Mouse (Mus musculus) forebrain, embryonic 12.5 days (tissue): ENCODE measurements around the gene Lst1. TPM values are rescaled to one million over a fixed set of nuclear protein-coding genes. Genes with fewer than 3 reads are reported as not detected.

ENCODE experiments used
- ATAC-seq: fragments of 200-750 bp; cut with Nextera tagmentation; 2 replicates; pipeline ENCODE4 v1.8.0; 2017; ENCODE audit warnings: moderate TSS enrichment; ENCODE audit not compliant: low FRiP score
- H3K27ac ChIP-seq: fragments of 300-500 bp; sonication (generic); 2 replicates; pipeline ENCODE4 v1.5.1; 2016; ENCODE audit warnings: mild to moderate bottlenecking
- H3K27me3 ChIP-seq: fragments of 300-500 bp; sonication (generic); 2 replicates; pipeline ENCODE4 v1.6.1; 2016; ENCODE audit warnings: mild to moderate bottlenecking
- H3K36me3 ChIP-seq: fragments of 300-500 bp; sonication (generic); replicated peaks from 2 replicates; pipeline ENCODE4 v1.6.1; 2016; ENCODE audit warnings: mild to moderate bottlenecking
- H3K4me1 ChIP-seq: fragments of 300-500 bp; sonication (generic); 2 replicates; pipeline ENCODE4 v1.6.1; 2016
- H3K4me2 ChIP-seq: fragments of 300-500 bp; sonication (generic); 2 replicates; pipeline ENCODE4 v1.6.1; 2016; ENCODE audit warnings: mild to moderate bottlenecking, moderate library complexity
- H3K4me3 ChIP-seq: fragments of 300-500 bp; sonication (generic); replicated peaks from 2 replicates; pipeline ENCODE4 v1.5.1; 2016; ENCODE audit warnings: mild to moderate bottlenecking
- H3K9ac ChIP-seq: fragments of 300-500 bp; sonication (generic); 2 replicates; pipeline ENCODE4 v1.6.1; 2016; ENCODE audit warnings: mild to moderate bottlenecking
- H3K9me3 ChIP-seq: fragments of 300-500 bp; sonication (generic); 2 replicates; pipeline ENCODE4 v1.6.1; 2016
- WGBS: fragments of 180-500 bp; shearing (Covaris S2); methylation state at CpG from one replicate; pipeline ENCODE4 v1.1.7; 2016; 5-methylcytosine and 5-hydroxymethylcytosine counted together
- microRNA-seq: library from miRNA; unstranded; fragments of <30 nt; microRNA quantifications from one replicate; pipeline ENCODE4, GENCODE M21; 2017
- polyA plus RNA-seq: library from polyadenylated mRNA; unstranded; fragments of >200 nt; fragmentation: Nextera tagmentation; extraction: Ambion mirVana; gene quantifications from 2 replicates; pipeline ENCODE4 v1.2.1, GENCODE M21; 2016

Gene Lst1
- polyA plus RNA-seq, 1 experiment from 2014 or later: 4.8 TPM

DNA sequence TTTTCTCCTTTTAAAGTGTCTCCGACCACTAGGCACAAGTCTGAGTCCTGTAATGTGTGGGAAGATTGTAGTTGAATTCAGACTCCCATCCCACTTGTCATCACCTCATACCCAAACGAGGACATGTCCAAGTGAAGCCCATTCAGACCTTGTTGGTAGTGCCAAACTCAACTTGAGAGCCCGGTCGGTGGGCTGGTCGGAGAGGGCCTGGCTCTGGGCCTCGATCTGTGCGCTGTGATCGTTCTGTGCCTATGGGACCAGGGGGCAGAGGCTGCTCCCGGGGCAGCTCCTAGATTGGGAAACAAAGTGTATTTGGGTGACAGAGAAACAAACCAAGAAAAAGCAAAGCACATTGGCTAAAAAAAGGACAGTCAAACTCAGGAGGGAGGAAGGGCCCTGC is 35.2 kb downstream of the Lst1 start:
- WGBS: 90% methylated on average over 9 of the region's 9 CpGs
- H3K4me3 ChIP-seq: no peak overlapping the region
- ATAC-seq: no peak
- peaks cover 99% of the 10 kb centered on the region for H3K36me3 ChIP-seq
- H3K9ac ChIP-seq: no peak overlapping the region
- no peak overlapping the region for H3K27ac ChIP-seq
- no peak overlapping the region for H3K4me2 ChIP-seq
- H3K4me1 ChIP-seq: no peaks in the 10 kb centered on the region
- no peaks in the 10 kb centered on the region for H3K27me3 ChIP-seq
- no peaks in the 10 kb centered on the region for H3K9me3 ChIP-seq

- Histone ChIP-seq H3K9me3 (no peaks in the 10 kb centered on the region), H3K4me2 (no peak overlapping the region), H3K36me3 (peaks cover 97% of the 10 kb centered on the region), H3K27me3 (no peaks in the 10 kb centered on the region), H3K9ac (no peak overlapping the region), H3K4me3 (no peak overlapping the region), H3K27ac (no peak overlapping the region), H3K4me1 (no peaks in the 10 kb centered on the region)
- ATAC-seq: no peak
- WGBS: 97% methylated on average over 4 of the region's 4 CpGs
Measured at GRCm38 (mm10) chr17:35152121-35152520, 36.1 kb downstream of the Lst1 start.

GRCm38 (mm10) chr17:35147922-35148639 is 40.2 kb downstream of the Lst1 start:
- Histone ChIP-seq H3K4me3 (no peak overlapping the region), H3K4me2 (no peak overlapping the region), H3K9ac (no peak overlapping the region), H3K27ac (no peak overlapping the region), H3K9me3 (peaks cover 4% of the 10 kb centered on the region; the same call in 1 of the 2 replicates), H3K4me1 (no peaks in the 10 kb centered on the region), H3K36me3 (peaks cover 97% of the 10 kb centered on the region), H3K27me3 (no peaks in the 10 kb centered on the region)
- no peak for ATAC-seq
- 71% methylated on average over 5 of the region's 5 CpGs for WGBS

DNA sequence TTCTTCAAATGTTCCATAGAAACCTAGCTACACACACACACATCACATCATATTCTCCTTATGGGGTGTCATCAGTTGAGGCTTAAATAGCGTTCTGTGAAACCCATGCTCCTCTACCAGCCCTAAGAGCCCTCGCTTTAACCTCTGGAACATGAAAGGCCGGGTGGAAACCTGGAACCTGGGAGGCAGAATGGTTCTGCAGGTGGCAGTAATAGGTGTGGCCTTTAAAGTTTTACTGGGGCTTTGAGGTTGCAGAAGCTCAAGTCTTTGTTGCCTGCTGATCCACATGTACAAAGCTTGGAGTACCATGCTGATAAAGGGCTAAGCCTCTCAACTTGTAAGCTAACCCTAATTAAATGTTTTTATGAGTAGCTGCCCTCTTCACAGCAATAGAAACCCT is 40.9 kb downstream of the Lst1 start:
- Histone ChIP-seq H3K9ac (no peak overlapping the region), H3K4me2 (no peak overlapping the region)
- 58% methylated on average over 3 of the region's 3 CpGs for WGBS

DNA sequence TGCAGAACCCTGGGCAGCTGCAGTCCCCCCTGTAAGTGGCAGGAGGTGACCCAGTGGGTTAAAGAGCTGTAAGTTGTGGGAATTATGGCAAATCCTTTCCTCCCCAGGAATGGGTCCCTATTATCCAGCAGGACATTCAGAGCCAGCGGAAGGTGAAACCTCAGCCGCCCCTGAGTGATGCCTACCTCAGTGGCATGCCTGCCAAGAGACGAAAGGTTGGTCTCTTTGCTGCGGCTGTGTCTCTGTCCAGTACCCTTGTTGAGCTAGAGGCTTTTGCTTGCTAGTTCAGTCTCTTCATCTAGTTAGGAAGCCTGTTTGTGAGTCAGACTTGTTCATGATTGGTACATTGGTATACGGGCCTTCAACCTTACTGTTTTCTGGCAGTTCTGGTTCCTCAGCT is 42.1 kb downstream of the Lst1 start:
- 91% methylated on average over 5 of the region's 5 CpGs for WGBS
- no peaks in the 10 kb centered on the region for H3K4me1 ChIP-seq
- no peak overlapping the region for H3K9ac ChIP-seq
- H3K36me3 ChIP-seq: peaks cover 97% of the 10 kb centered on the region
- ATAC-seq: no peak
- H3K9me3 ChIP-seq: peaks cover 4% of the 10 kb centered on the region; the same call in 1 of the 2 replicates
- H3K4me3 ChIP-seq: no peak overlapping the region
- no peak overlapping the region for H3K4me2 ChIP-seq
- H3K27ac ChIP-seq: 0 out of 2 replicates have a peak overlapping the region, but pooled peaks have one; percentile 56
- no peaks in the 10 kb centered on the region for H3K27me3 ChIP-seq

More for the DNA sequence above, 40.9 kb downstream of the Lst1 start:
- Histone ChIP-seq H3K27ac (no peak overlapping the region), H3K36me3 (peaks cover 97% of the 10 kb centered on the region), H3K4me3 (no peak overlapping the region), H3K4me1 (no peaks in the 10 kb centered on the region), H3K9me3 (peaks cover 4% of the 10 kb centered on the region; the same call in 1 of the 2 replicates), H3K27me3 (no peaks in the 10 kb centered on the region)
- ATAC-seq: no peak

DNA sequence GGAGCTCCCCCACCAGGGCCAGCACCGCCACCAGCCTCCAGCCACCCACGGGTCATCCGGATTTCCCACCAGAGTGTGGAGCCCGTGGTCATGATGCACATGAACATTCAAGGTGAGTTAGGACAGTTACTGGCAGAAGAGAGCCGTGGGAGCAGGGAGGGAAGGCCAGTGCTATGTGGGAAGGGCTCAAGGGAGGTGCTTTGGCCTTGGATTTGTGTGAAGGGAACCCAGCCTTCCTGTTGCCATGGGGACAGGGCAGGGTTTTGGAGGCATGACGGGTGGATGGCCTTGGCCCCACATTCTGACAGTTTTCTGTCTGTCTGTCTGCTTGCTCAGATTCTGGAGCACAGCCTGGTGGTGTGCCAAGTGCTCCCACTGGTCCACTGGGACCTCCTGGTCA is 46.3 kb downstream of the Lst1 start:
- 92% methylated on average over 6 of the region's 6 CpGs for WGBS
- Histone ChIP-seq H3K27me3 (no peaks in the 10 kb centered on the region), H3K9ac (no peak overlapping the region), H3K4me1 (peaks cover 15% of the 10 kb centered on the region), H3K36me3 (peaks cover 89% of the 10 kb centered on the region), H3K4me3 (no peak overlapping the region), H3K9me3 (peaks cover 4% of the 10 kb centered on the region; the same call in 1 of the 2 replicates), H3K27ac (no peak overlapping the region), H3K4me2 (no peak overlapping the region)
- no peak for ATAC-seq

DNA sequence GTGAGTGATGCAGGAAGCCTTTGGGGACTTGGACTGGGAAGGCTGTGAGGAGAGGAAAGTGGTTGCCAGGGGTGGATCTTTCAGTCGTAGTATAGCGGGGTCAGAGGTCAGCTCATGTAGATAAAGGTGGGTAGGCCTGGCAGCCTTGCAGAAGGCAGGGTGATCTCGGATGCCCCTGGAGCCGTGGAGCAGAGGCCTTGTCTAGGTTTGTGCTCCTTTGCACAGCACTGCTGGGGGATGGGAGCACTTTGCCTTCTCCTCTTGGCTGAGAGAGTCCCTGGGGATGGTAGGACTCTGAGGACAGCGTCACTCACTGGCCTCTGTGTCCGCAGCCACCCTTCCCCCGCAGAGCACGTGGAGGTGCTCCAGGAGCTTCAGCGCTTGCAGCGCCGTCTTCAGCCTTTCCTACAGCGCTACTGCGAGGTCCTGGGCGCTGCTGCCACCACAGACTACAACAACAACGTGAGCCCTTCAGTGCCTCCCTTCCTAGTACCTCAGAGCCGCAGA is 47.7 kb downstream of the Lst1 start:
- no peak for ATAC-seq
- peaks cover 24% of the 10 kb centered on the region for H3K4me1 ChIP-seq
- no peak overlapping the region for H3K4me2 ChIP-seq

DNA sequence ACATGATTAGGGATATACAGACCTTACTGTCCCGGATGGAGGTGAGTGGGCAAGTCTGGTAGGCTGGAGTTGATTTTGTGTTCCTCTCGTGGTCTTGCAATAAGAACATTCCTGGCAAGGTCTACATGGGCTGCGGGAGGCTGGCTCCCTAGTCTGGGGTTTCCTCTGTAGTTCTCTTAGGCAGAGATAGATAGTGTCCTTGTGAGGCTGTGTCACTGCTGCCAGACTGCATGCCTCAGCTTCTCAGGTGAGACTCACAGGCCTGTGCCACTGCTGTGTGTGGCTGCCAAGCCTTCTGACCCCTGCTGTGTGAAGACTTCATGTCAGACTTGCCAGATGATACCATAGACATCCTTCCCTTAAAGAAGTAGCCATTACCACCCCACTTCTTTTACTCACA is 49.0 kb downstream of the Lst1 start:
- Histone ChIP-seq H3K4me3 (no peak overlapping the region), H3K27ac (no peak overlapping the region), H3K9ac (no peak overlapping the region), H3K4me2 (no peak overlapping the region), H3K9me3 (peaks cover 4% of the 10 kb centered on the region; the same call in 1 of the 2 replicates), H3K36me3 (peaks cover 62% of the 10 kb centered on the region), H3K4me1 (peaks cover 26% of the 10 kb centered on the region), H3K27me3 (no peaks in the 10 kb centered on the region)
- WGBS: 95% methylated on average over 3 of the region's 3 CpGs
- no peak for ATAC-seq

More for the DNA sequence above, 47.7 kb downstream of the Lst1 start:
- no peaks in the 10 kb centered on the region for H3K27me3 ChIP-seq
- peaks cover 75% of the 10 kb centered on the region for H3K36me3 ChIP-seq
- H3K4me3 ChIP-seq: no peak overlapping the region
- H3K9me3 ChIP-seq: peaks cover 4% of the 10 kb centered on the region; the same call in 1 of the 2 replicates
- H3K9ac ChIP-seq: 0 out of 2 replicates have a peak overlapping the region, but pooled peaks have one; percentile 36
- H3K27ac ChIP-seq: no peak overlapping the region
- WGBS: 81% methylated on average over 16 of the region's 16 CpGs

- under 1% methylated on average over 42 of the region's 43 CpGs for WGBS
- peaks cover 26% of the 10 kb centered on the region for H3K4me1 ChIP-seq
- peak overlapping the region; percentile 78 for H3K9ac ChIP-seq
- peaks cover 31% of the 10 kb centered on the region for H3K36me3 ChIP-seq
- no peaks in the 10 kb centered on the region for H3K9me3 ChIP-seq
- peak overlapping the region; percentile 95 for H3K27ac ChIP-seq
- H3K27me3 ChIP-seq: no peaks in the 10 kb centered on the region
- peak; percentile 66 for ATAC-seq
- H3K4me3 ChIP-seq: peak overlapping the region; percentile 81
- peak overlapping the region; percentile 71 for H3K4me2 ChIP-seq
Measured at GRCm38 (mm10) chr17:35135591-35136320, 52.5 kb downstream of the Lst1 start.

Small RNA genes within 50 kb of the gene (microRNA-seq; reads per million reads assigned to microRNA genes)
- not detected for gene Mir6973a
- gene Mir6974: not detected

Other genes starting within 250 kb of the Lst1 start
- 0.11 and 0.21 TPM in 2 replicates for gene Hspa1b, start 229.2 kb downstream of the Lst1 start, polyA plus RNA-seq
- gene Gm20481, start 218.5 kb downstream of the Lst1 start, polyA plus RNA-seq: not detected in 2 replicates
- 2.0 and 2.3 TPM in 2 replicates for gene Hspa1a, start 216.3 kb downstream of the Lst1 start, polyA plus RNA-seq
- 1.2 and 1.3 TPM in 2 replicates for gene Hspa1l, start 215.7 kb downstream of the Lst1 start, polyA plus RNA-seq
- 226 and 238 TPM in 2 replicates for gene Lsm2, start 206.6 kb downstream of the Lst1 start, polyA plus RNA-seq
- 158 and 159 TPM in 2 replicates for gene Vars, start 187.5 kb downstream of the Lst1 start, polyA plus RNA-seq
- gene Vwa7, start 171.9 kb downstream of the Lst1 start, polyA plus RNA-seq: 0.17 and 0.27 TPM in 2 replicates
- gene Sapcd1, start 160.4 kb downstream of the Lst1 start, polyA plus RNA-seq: 7.4 and 7.7 TPM in 2 replicates
- gene Msh5, start 141.7 kb downstream of the Lst1 start, polyA plus RNA-seq: 5.3 and 5.6 TPM in 2 replicates
- 152 and 155 TPM in 2 replicates for gene Clic1, start 138.5 kb downstream of the Lst1 start, polyA plus RNA-seq
- gene Ddah2, start 129.4 kb downstream of the Lst1 start, polyA plus RNA-seq: 513 and 534 TPM in 2 replicates
- gene Ly6g6c, start 123.1 kb downstream of the Lst1 start, polyA plus RNA-seq: not detected in 2 replicates
- 0.40 and 0.54 TPM in 2 replicates for gene Mpig6b, start 122.3 kb downstream of the Lst1 start, polyA plus RNA-seq
- gene Ly6g6e, start 111.5 kb downstream of the Lst1 start, polyA plus RNA-seq: 0.28 and 0.50 TPM in 2 replicates
- gene Ly6g6d, start 110.4 kb downstream of the Lst1 start, polyA plus RNA-seq: 0.29 and 1.6 TPM in 2 replicates
- gene Ly6g6f, start 102.8 kb downstream of the Lst1 start, polyA plus RNA-seq: 0.17 and 0.18 TPM in 2 replicates
- gene Abhd16a, start 99.2 kb downstream of the Lst1 start, polyA plus RNA-seq: 59.2 and 70.7 TPM in 2 replicates
- not detected in 2 replicates for gene Ly6g5c, start 80.2 kb downstream of the Lst1 start, polyA plus RNA-seq
- 0.96 and 1.5 TPM in 2 replicates for gene Ly6g5b, start 73.0 kb downstream of the Lst1 start, polyA plus RNA-seq
- 27.4 and 28.1 TPM in 2 replicates for gene Gpank1, start 67.0 kb downstream of the Lst1 start, polyA plus RNA-seq
- 283 and 284 TPM in 2 replicates for gene Csnk2b, start 66.4 kb downstream of the Lst1 start, polyA plus RNA-seq
- gene D17H6S53E, start 62.1 kb downstream of the Lst1 start, polyA plus RNA-seq: 5.3 and 7.2 TPM in 2 replicates
- 0.46 and 0.63 TPM in 2 replicates for gene Apom, start 56.4 kb downstream of the Lst1 start, polyA plus RNA-seq
- 88.9 and 97.8 TPM in 2 replicates for gene Bag6, start 53.3 kb downstream of the Lst1 start, polyA plus RNA-seq
- gene Prrc2a, start 23.5 kb downstream of the Lst1 start, polyA plus RNA-seq: 221 and 231 TPM in 2 replicates
- gene Aif1, start 12.4 kb downstream of the Lst1 start, polyA plus RNA-seq: 4.3 and 4.9 TPM in 2 replicates
- not detected in 2 replicates for gene Ltb, start 6.0 kb upstream of the Lst1 start, polyA plus RNA-seq
- not detected in 2 replicates for gene Tnf, start 13.6 kb upstream of the Lst1 start, polyA plus RNA-seq
- gene Lta, start 16.9 kb upstream of the Lst1 start, polyA plus RNA-seq: not detected in 2 replicates
- gene Gm16181, start 32.4 kb upstream of the Lst1 start, polyA plus RNA-seq: 0.41 TPM in 2 replicates
- 16.2 and 17.3 TPM in 2 replicates for gene Atp6v1g2, start 45.2 kb upstream of the Lst1 start, polyA plus RNA-seq
- 11.0 and 12.9 TPM in 2 replicates for gene Nfkbil1, start 47.4 kb upstream of the Lst1 start, polyA plus RNA-seq
- 614 and 623 TPM in 2 replicates for gene Ddx39b, start 53.3 kb upstream of the Lst1 start, polyA plus RNA-seq
- 37.2 and 39.2 TPM in 2 replicates for gene H2-D1, start 74.3 kb upstream of the Lst1 start, polyA plus RNA-seq
- gene H2-Q1, start 132.0 kb upstream of the Lst1 start, polyA plus RNA-seq: not detected in 2 replicates
- gene H2-Q2, start 153.8 kb upstream of the Lst1 start, polyA plus RNA-seq: not detected in 2 replicates
- 1.3 and 1.6 TPM in 2 replicates for gene H2-Q4, start 191.2 kb upstream of the Lst1 start, polyA plus RNA-seq
- 0.23 and 0.34 TPM in 2 replicates for gene H2-Q6, start 236.4 kb upstream of the Lst1 start, polyA plus RNA-seq